Mouse (Mus musculus): ENCODE results near the gene Sult1d1. TPM values are rescaled to one million over a fixed set of nuclear protein-coding genes. Genes with fewer than 3 reads are reported as not detected.

The Sult1d1 gene
- total RNA-seq, 2 experiments from 2014 or later: not detected

Small RNA genes lying within 50 kb of the gene (microRNA-seq; reads per million reads assigned to microRNA genes)
- gene Mir3969: 0 reads per million in 2 experiments

Other genes with a start within 250 kb of the Sult1d1 start
- gene Ugt2a3, start 231.8 kb downstream of the Sult1d1 start, total RNA-seq (2021): not detected
- gene Ugt2b38, start 144.8 kb downstream of the Sult1d1 start, total RNA-seq (2021): not detected
- gene Ugt2a2, start 86.8 kb downstream of the Sult1d1 start, total RNA-seq (2021): not detected
- not detected for gene Gm43638, start 82.2 kb downstream of the Sult1d1 start, total RNA-seq (2021)
- gene Ugt2a1, start 78.2 kb downstream of the Sult1d1 start, total RNA-seq (2021): not detected
- gene Sult1b1, start 30.8 kb downstream of the Sult1d1 start, total RNA-seq (2021): not detected
- gene Sult1e1, start 22.6 kb upstream of the Sult1d1 start, total RNA-seq (2021): not detected
- not detected for gene Csn1s1, start 97.2 kb upstream of the Sult1d1 start, total RNA-seq (2021)
- gene Csn2, start 130.6 kb upstream of the Sult1d1 start, total RNA-seq (2021): not detected
- not detected for gene Csn1s2a, start 205.5 kb upstream of the Sult1d1 start, total RNA-seq (2021)
- gene Csn1s2b, start 239.1 kb upstream of the Sult1d1 start, total RNA-seq (2021): not detected